Mouse (Mus musculus) C2C12 (cell line): Measurements from ENCODE around the gene Ly6g6d.

Source experiments
- CTCF ChIP-seq: IDR thresholded peaks from one replicate; pipeline ENCODE4 v1.5.1; 2011; ENCODE audit not compliant: control insufficient read depth, insufficient read depth, insufficient read length
- MAX ChIP-seq: IDR thresholded peaks from one replicate; pipeline ENCODE4 v1.6.1; 2011; ENCODE audit warnings: mild to moderate bottlenecking, control low read depth
- MYOD1 ChIP-seq: IDR thresholded peaks from one replicate; pipeline ENCODE4 v1.6.1; 2011; ENCODE audit warnings: low read depth; ENCODE audit not compliant: control insufficient read depth, insufficient read length
- MYOG ChIP-seq: IDR thresholded peaks from one replicate; pipeline ENCODE4 v1.6.1; 2011; ENCODE audit not compliant: control insufficient read depth, insufficient read length; ENCODE audit errors: extremely low read depth

- TF ChIP-seq MYOD1 (peak; percentile 59), MAX (peak; percentile 36), CTCF (no peak), MYOG (no peak)
Measured at GRCm38 (mm10) chr17:35051156-35052086, 26.4 kb downstream of the Ly6g6d start.
